Mouse (Mus musculus): Measurements from ENCODE around the gene Sptbn2. TPM values are rescaled to one million over a fixed set of nuclear protein-coding genes. Genes with fewer than 3 reads are reported as not detected.

The Sptbn2 gene
- polyA plus RNA-seq, 1 experiment from 2014 or later: 21.7 TPM

DNA sequence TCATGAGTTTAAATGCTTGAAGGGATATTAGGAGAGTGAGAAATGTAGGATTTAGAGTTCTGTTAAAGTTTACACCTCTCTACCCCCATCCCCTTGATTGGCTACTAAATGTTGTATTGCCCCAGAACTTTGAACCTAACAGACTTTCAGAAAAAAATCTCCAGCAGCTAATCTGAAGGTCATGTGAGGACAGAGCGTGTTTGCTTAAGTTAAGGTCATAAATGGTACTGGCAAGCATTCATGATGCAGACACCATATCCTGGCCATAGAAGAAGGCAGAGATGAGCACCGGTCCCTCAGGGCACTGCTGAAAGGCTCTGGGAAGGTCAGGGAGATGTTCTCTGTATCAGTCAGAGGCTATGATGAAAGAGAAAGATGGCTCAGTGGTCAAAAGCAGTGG lies 6.3 kb downstream of the Sptbn2 start:
- Histone ChIP-seq H3K4me1 (ENCODE audit: control insufficient read depth, insufficient read depth, low read depth, low read length) (peaks cover 11% of the 10 kb centered on the region), H3K9me3 (ENCODE audit: control insufficient read depth, low read length) (no peaks in the 10 kb centered on the region), H3K27ac (ENCODE audit: low read depth, low read length) (no peak overlapping the region), H3K4me2 (ENCODE audit: low read length) (no peak overlapping the region), H3K36me3 (ENCODE audit: control insufficient read depth, insufficient read depth, low read length) (no peaks in the 10 kb centered on the region; the same call in 1 of the 2 replicates), H3K27me3 (replicated peaks; ENCODE audit: control insufficient read depth, insufficient read depth, low read length) (no peaks in the 10 kb centered on the region), H3K4me3 (ENCODE audit: low read length) (no peak overlapping the region), H3K9ac (ENCODE audit: low read depth, low read length) (no peak overlapping the region)
- ATAC-seq: no peak
- 98% methylated on average over 2 of the region's 2 CpGs for WGBS

GRCm38 (mm10) chr19:4718716-4719115 lies 7.7 kb downstream of the Sptbn2 start:
- no peak overlapping the region for H3K4me3 ChIP-seq (ENCODE audit: low read length)
- no peaks in the 10 kb centered on the region for H3K9me3 ChIP-seq (ENCODE audit: control insufficient read depth, low read length)
- H3K27ac ChIP-seq (ENCODE audit: low read depth, low read length): no peak overlapping the region
- no peak for ATAC-seq
- H3K36me3 ChIP-seq (ENCODE audit: control insufficient read depth, insufficient read depth, low read length): no peaks in the 10 kb centered on the region; the same call in 1 of the 2 replicates
- WGBS: 44% methylated on average over 10 of the region's 12 CpGs
- no peak overlapping the region for H3K4me2 ChIP-seq (ENCODE audit: low read length)
- H3K4me1 ChIP-seq (ENCODE audit: control insufficient read depth, insufficient read depth, low read depth, low read length): peaks cover 9% of the 10 kb centered on the region
- H3K27me3 ChIP-seq (replicated peaks; ENCODE audit: control insufficient read depth, insufficient read depth, low read length): no peaks in the 10 kb centered on the region
- H3K9ac ChIP-seq (ENCODE audit: low read depth, low read length): no peak overlapping the region

- Histone ChIP-seq H3K4me3 (ENCODE audit: low read length) (no peak overlapping the region), H3K9me3 (ENCODE audit: control insufficient read depth, low read length) (no peaks in the 10 kb centered on the region), H3K9ac (ENCODE audit: low read depth, low read length) (no peak overlapping the region), H3K4me2 (ENCODE audit: low read length) (no peak overlapping the region), H3K4me1 (ENCODE audit: control insufficient read depth, insufficient read depth, low read depth, low read length) (peaks cover 3% of the 10 kb centered on the region), H3K27me3 (replicated peaks; ENCODE audit: control insufficient read depth, insufficient read depth, low read length) (no peaks in the 10 kb centered on the region), H3K36me3 (ENCODE audit: control insufficient read depth, insufficient read depth, low read length) (no peaks in the 10 kb centered on the region; the same call in 1 of the 2 replicates), H3K27ac (ENCODE audit: low read depth, low read length) (no peak overlapping the region)
- 23% methylated on average over 5 of the region's 5 CpGs for WGBS
- no peak for ATAC-seq
Observed at GRCm38 (mm10) chr19:4719351-4719764, 8.4 kb downstream of the Sptbn2 start.

DNA sequence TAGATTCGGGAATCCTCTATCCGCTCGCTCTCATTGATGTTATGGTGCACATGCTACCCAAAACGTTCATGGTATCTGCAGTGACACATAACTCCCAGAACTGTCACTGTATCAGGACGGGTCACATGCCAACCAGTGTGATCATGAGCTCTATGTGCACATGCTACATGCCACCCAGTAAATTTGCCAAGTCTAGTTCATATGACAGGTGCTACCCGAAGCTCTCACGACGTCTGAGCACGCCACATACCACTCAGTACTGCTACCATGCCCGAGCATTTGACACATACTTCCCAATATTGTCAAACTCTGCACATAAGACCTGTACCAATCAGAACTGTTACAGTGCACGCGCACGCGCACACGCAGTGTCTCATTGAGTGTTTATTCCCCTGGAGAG lies 9.1 kb downstream of the Sptbn2 start:
- 82% methylated on average over 15 of the region's 15 CpGs for WGBS

DNA sequence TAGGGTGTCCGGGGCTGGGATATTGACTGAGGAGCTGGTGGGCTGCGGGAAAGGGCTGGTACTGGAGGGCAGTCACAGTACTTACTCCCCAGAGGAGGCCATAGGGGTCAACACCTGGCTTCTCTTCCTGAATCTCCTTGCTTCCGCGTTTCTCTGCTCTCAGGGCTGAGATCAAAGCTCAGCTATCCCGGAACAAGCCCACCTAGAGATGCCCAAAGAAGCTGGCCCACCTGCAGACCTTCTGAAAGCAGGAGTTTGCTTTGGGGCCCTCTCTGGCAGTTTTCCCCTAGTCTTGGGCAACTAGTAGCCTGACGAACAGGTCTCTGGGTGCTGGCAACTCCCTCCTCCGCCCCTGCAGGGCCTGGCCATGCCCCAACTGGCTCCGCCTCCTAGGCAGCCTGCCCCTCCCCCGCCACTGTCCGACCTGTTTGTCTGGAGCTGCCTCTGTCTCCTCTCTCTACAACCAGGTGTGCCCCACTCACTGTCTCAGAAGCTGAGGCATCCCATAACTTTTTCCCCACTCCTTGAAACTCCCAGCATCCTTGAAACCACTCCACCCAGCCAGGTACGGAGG lies 9.8 kb downstream of the Sptbn2 start:
- H3K9ac ChIP-seq (ENCODE audit: low read depth, low read length): no peak overlapping the region
- H3K36me3 ChIP-seq (ENCODE audit: control insufficient read depth, insufficient read depth, low read length): no peaks in the 10 kb centered on the region; the same call in 1 of the 2 replicates
- no peak for ATAC-seq
- H3K27me3 ChIP-seq (replicated peaks; ENCODE audit: control insufficient read depth, insufficient read depth, low read length): no peaks in the 10 kb centered on the region
- 22% methylated on average over 11 of the region's 11 CpGs for WGBS
- H3K9me3 ChIP-seq (ENCODE audit: control insufficient read depth, low read length): no peaks in the 10 kb centered on the region
- H3K4me1 ChIP-seq (ENCODE audit: control insufficient read depth, insufficient read depth, low read depth, low read length): no peaks in the 10 kb centered on the region; the same call in 1 of the 2 replicates
- H3K27ac ChIP-seq (ENCODE audit: low read depth, low read length): no peak overlapping the region
- no peak overlapping the region for H3K4me2 ChIP-seq (ENCODE audit: low read length)
- no peak overlapping the region for H3K4me3 ChIP-seq (ENCODE audit: low read length)

More for the DNA sequence above, 9.1 kb downstream of the Sptbn2 start:
- H3K9ac ChIP-seq (ENCODE audit: low read depth, low read length): no peak overlapping the region
- no peaks in the 10 kb centered on the region; the same call in 1 of the 2 replicates for H3K36me3 ChIP-seq (ENCODE audit: control insufficient read depth, insufficient read depth, low read length)
- no peaks in the 10 kb centered on the region for H3K27me3 ChIP-seq (replicated peaks; ENCODE audit: control insufficient read depth, insufficient read depth, low read length)
- no peaks in the 10 kb centered on the region; the same call in none of the 2 replicates for H3K4me1 ChIP-seq (ENCODE audit: control insufficient read depth, insufficient read depth, low read depth, low read length)
- H3K4me3 ChIP-seq (ENCODE audit: low read length): no peak overlapping the region
- H3K4me2 ChIP-seq (ENCODE audit: low read length): no peak overlapping the region
- no peaks in the 10 kb centered on the region for H3K9me3 ChIP-seq (ENCODE audit: control insufficient read depth, low read length)
- no peak overlapping the region for H3K27ac ChIP-seq (ENCODE audit: low read depth, low read length)
- ATAC-seq: no peak

DNA sequence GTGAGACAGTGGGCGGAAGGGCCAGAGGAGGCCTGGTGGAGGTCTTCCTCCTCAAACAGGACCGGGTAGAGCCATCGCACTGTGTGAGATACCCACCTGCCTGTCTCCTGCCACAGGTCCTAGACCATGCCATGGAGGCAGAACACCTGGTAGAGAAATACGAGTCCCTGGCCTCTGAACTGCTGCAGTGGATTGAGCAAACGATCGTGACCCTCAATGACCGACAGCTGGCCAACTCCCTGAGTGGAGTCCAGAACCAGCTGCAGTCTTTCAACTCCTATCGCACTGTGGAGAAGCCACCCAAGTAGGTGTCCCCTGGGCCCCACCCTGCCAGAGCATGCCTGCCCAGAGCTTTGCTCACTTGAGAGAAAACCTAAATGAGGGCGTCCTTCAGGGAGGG lies 18.2 kb downstream of the Sptbn2 start:
- Histone ChIP-seq H3K4me2 (ENCODE audit: low read length) (no peak overlapping the region), H3K4me1 (ENCODE audit: control insufficient read depth, insufficient read depth, low read depth, low read length) (no peaks in the 10 kb centered on the region), H3K27me3 (replicated peaks; ENCODE audit: control insufficient read depth, insufficient read depth, low read length) (no peaks in the 10 kb centered on the region), H3K9ac (ENCODE audit: low read depth, low read length) (no peak overlapping the region), H3K27ac (ENCODE audit: low read depth, low read length) (no peak overlapping the region), H3K4me3 (ENCODE audit: low read length) (no peak overlapping the region), H3K9me3 (ENCODE audit: control insufficient read depth, low read length) (no peaks in the 10 kb centered on the region), H3K36me3 (ENCODE audit: control insufficient read depth, insufficient read depth, low read length) (peaks cover 22% of the 10 kb centered on the region)
- ATAC-seq: no peak
- WGBS: 90% methylated on average over 9 of the region's 9 CpGs

- no peak overlapping the region for H3K4me2 ChIP-seq (ENCODE audit: low read length)
- ATAC-seq: no peak
- 90% methylated on average over 3 of the region's 3 CpGs for WGBS
- no peaks in the 10 kb centered on the region for H3K4me1 ChIP-seq (ENCODE audit: control insufficient read depth, insufficient read depth, low read depth, low read length)
- H3K4me3 ChIP-seq (ENCODE audit: low read length): no peak overlapping the region
- H3K9ac ChIP-seq (ENCODE audit: low read depth, low read length): no peak overlapping the region
- no peaks in the 10 kb centered on the region for H3K27me3 ChIP-seq (replicated peaks; ENCODE audit: control insufficient read depth, insufficient read depth, low read length)
- no peaks in the 10 kb centered on the region for H3K9me3 ChIP-seq (ENCODE audit: control insufficient read depth, low read length)
- H3K36me3 ChIP-seq (ENCODE audit: control insufficient read depth, insufficient read depth, low read length): peaks cover 40% of the 10 kb centered on the region
- no peak overlapping the region for H3K27ac ChIP-seq (ENCODE audit: low read depth, low read length)
Observed at GRCm38 (mm10) chr19:4733052-4733451, 22.1 kb downstream of the Sptbn2 start.

DNA sequence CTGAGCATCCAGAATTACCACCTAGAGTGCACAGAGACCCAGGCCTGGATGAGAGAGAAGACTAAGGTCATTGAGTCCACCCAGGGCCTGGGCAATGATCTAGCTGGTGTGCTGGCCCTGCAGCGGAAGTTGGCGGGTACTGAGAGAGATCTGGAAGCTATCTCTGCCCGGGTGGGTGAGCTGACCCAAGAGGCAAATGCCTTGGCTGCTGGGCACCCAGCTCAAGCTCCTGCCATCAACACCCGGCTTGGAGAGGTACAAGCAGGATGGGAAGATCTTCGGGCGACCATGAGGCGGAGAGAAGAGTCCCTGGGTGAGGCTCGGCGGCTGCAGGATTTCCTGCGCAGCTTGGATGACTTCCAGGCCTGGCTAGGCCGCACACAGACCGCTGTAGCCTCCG lies 26.9 kb downstream of the Sptbn2 start:
- H3K27ac ChIP-seq (ENCODE audit: low read depth, low read length): no peak overlapping the region
- ATAC-seq: no peak
- no peaks in the 10 kb centered on the region for H3K4me1 ChIP-seq (ENCODE audit: control insufficient read depth, insufficient read depth, low read depth, low read length)
- WGBS: 90% methylated on average over 13 of the region's 13 CpGs
- peaks cover 56% of the 10 kb centered on the region for H3K36me3 ChIP-seq (ENCODE audit: control insufficient read depth, insufficient read depth, low read length)
- no peaks in the 10 kb centered on the region for H3K9me3 ChIP-seq (ENCODE audit: control insufficient read depth, low read length)
- no peak overlapping the region for H3K4me2 ChIP-seq (ENCODE audit: low read length)
- H3K4me3 ChIP-seq (ENCODE audit: low read length): no peak overlapping the region
- no peaks in the 10 kb centered on the region for H3K27me3 ChIP-seq (replicated peaks; ENCODE audit: control insufficient read depth, insufficient read depth, low read length)
- H3K9ac ChIP-seq (ENCODE audit: low read depth, low read length): no peak overlapping the region

DNA sequence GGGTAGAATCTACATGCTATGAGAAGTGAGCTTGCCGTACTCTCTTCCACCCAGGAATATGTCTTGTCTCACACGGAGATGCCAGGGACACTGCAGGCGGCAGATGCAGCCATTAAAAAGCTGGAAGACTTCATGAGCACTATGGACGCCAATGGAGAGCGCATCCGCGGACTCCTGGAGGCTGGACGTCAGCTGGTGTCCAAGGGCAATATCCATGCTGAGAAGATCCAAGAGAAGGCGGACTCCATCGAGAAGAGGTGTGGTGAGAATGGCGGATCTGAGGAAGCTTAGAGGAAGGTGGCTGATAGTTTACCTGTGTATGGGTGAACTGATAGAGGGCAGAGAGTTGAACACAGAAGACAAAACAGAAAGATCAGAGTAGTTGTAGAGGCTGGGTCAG lies 28.1 kb downstream of the Sptbn2 start:
- H3K4me1 ChIP-seq (ENCODE audit: control insufficient read depth, insufficient read depth, low read depth, low read length): no peaks in the 10 kb centered on the region
- no peaks in the 10 kb centered on the region for H3K27me3 ChIP-seq (replicated peaks; ENCODE audit: control insufficient read depth, insufficient read depth, low read length)
- no peak overlapping the region for H3K4me2 ChIP-seq (ENCODE audit: low read length)
- no peaks in the 10 kb centered on the region for H3K9me3 ChIP-seq (ENCODE audit: control insufficient read depth, low read length)
- no peak overlapping the region for H3K9ac ChIP-seq (ENCODE audit: low read depth, low read length)
- WGBS: 91% methylated on average over 11 of the region's 11 CpGs
- H3K4me3 ChIP-seq (ENCODE audit: low read length): no peak overlapping the region
- H3K27ac ChIP-seq (ENCODE audit: low read depth, low read length): no peak overlapping the region
- no peak for ATAC-seq
- H3K36me3 ChIP-seq (ENCODE audit: control insufficient read depth, insufficient read depth, low read length): peaks cover 56% of the 10 kb centered on the region
